Comparison of ENCODE assay signal across 8 mouse cellular contexts in genomic region chr4:141598199-141598893, GRCm38 (mm10). TPM values are rescaled to one million over a fixed set of nuclear protein-coding genes. Genes with fewer than 3 reads are reported as not detected.
A peak's percentile ranks its signal among the peaks of the same experiment; 100 is the strongest.
DNase-seq lines count a peak whose midpoint lies in the region; ATAC-seq lines count a peak whose summit lies in the region.

No protein-coding gene starts in this region.

- ATAC-seq in kidney, embryonic 14.5 days (ENCODE audit: low FRiP score, low TSS enrichment), result peak; percentile 80
- no peak for ATAC-seq in inflammation-experienced regulatory T-cells, adult 6 months

- H3K4me3 ChIP-seq in brown adipose tissue, adult 24 weeks (ENCODE audit: insufficient read depth, low read depth, low read length), result peak overlapping the region; percentile 63
- peak overlapping the region; percentile 72 for H3K4me3 ChIP-seq in kidney, embryonic 14.5 days (ENCODE audit: low read length)

- H3K4me2 ChIP-seq in kidney, embryonic 14.5 days (replicated peaks; ENCODE audit: low read depth, low read length), result peak overlapping the region; percentile 94

- H3K9ac ChIP-seq in kidney, embryonic 14.5 days (ENCODE audit: low read depth, low read length), result peak overlapping the region; percentile 81

- intact Hi-C loops in left cerebral cortex, postnatal 25 days (cut with DNase I), result no loop called here

- peaks cover 22% of the 10 kb centered on the region for H3K36me3 ChIP-seq in kidney, embryonic 14.5 days (ENCODE audit: control insufficient read depth, insufficient read depth, low read length)

- peak overlapping the region; percentile 89 for H3K27ac ChIP-seq in brown adipose tissue, adult 24 weeks (replicated peaks; ENCODE audit: low read depth, low read length)
- peak overlapping the region; percentile 90 for H3K27ac ChIP-seq in kidney, embryonic 14.5 days (ENCODE audit: low read depth, low read length)

- DNase-seq in forelimb bud, embryonic 11.5 days (ENCODE audit: low read depth, low spot score), result peak; percentile 60
- DNase-seq in lung, postnatal 36 days, result peak; percentile 61
- no peak for DNase-seq in left cerebral cortex, postnatal 25 days (ENCODE audit: low spot score in 2 of 2)
- no peak for DNase-seq in cerebellum, postnatal 4 days (ENCODE audit: low spot score in 2 of 2)
- DNase-seq in right cerebral cortex, postnatal 25 days, result no peak

- peaks cover 25% of the 10 kb centered on the region for H3K4me1 ChIP-seq in brown adipose tissue, adult 24 weeks (ENCODE audit: control insufficient read depth, insufficient read depth, insufficient read length, low read length)
- peaks cover 18% of the 10 kb centered on the region for H3K4me1 ChIP-seq in kidney, embryonic 14.5 days (ENCODE audit: control insufficient read depth, insufficient read depth, low read length)

- H3K9me3 ChIP-seq in kidney, embryonic 14.5 days (ENCODE audit: control insufficient read depth, low read length), result no peaks in the 10 kb centered on the region

- H3K27me3 ChIP-seq in kidney, embryonic 14.5 days (ENCODE audit: control insufficient read depth, insufficient read depth, low read length), result no peaks in the 10 kb centered on the region

- WGBS in kidney, embryonic 14.5 days, result 2% methylated on average over 19 of the region's 19 CpGs

RNA-seq across cellular contexts. Expression of gene Fblim1, which starts 7.5 kb away (rescaled TPM):
- polyA plus RNA-seq in brown adipose tissue, adult 24 weeks (2012; ENCODE audit: insufficient read depth, insufficient read length, missing spikeins), result 2.1 and 3.6 TPM in 2 replicates
- polyA plus RNA-seq in kidney, embryonic 14.5 days (2014; fragmentation: Nextera tagmentation; extraction: Ambion mirVana), result 49.4 and 71.3 TPM in 2 replicates
- total RNA-seq in left cerebral cortex, postnatal 25 days (2021), result 1 to 10 TPM in 1 of 2 experiments, under 1 TPM in 1; 0.96 to 1.6 TPM
- polyA plus RNA-seq in inflammation-experienced regulatory T-cells, adult 6 months (2017; shearing (Covaris generic)), result under 1 TPM in 1 of 3 experiments, not detected in 2; 0.43 TPM

RNA-seq across cellular contexts. Expression of gene Tmem82, which starts 20.1 kb away (rescaled TPM):
- 1.1 TPM in 1 of 2 replicates, not detected in the other for polyA plus RNA-seq in brown adipose tissue, adult 24 weeks (2012; ENCODE audit: insufficient read depth, insufficient read length, missing spikeins)
- 0.86 and 1.2 TPM in 2 replicates for polyA plus RNA-seq in kidney, embryonic 14.5 days (2014; fragmentation: Nextera tagmentation; extraction: Ambion mirVana)
- total RNA-seq in left cerebral cortex, postnatal 25 days (2021), result under 1 TPM; 0.85 TPM
- under 1 TPM in 1 of 3 experiments, not detected in 2; 0.78 TPM for polyA plus RNA-seq in inflammation-experienced regulatory T-cells, adult 6 months (2017; shearing (Covaris generic))

RNA-seq across cellular contexts. Expression of gene Slc25a34, which starts 25.3 kb away (rescaled TPM):
- 4.5 and 12.7 TPM in 2 replicates for polyA plus RNA-seq in brown adipose tissue, adult 24 weeks (2012; ENCODE audit: insufficient read depth, insufficient read length, missing spikeins)
- polyA plus RNA-seq in kidney, embryonic 14.5 days (2014; fragmentation: Nextera tagmentation; extraction: Ambion mirVana), result 0.07 TPM in 1 of 2 replicates, not detected in the other
- total RNA-seq in left cerebral cortex, postnatal 25 days (2021), result 1 to 10 TPM; 3.0 to 3.2 TPM
- polyA plus RNA-seq in inflammation-experienced regulatory T-cells, adult 6 months (2017; shearing (Covaris generic)), result under 1 TPM in 1 of 3 experiments, not detected in 2; 0.13 TPM

RNA-seq across cellular contexts. Expression of gene Spen, which starts 59.9 kb away (rescaled TPM):
- polyA plus RNA-seq in brown adipose tissue, adult 24 weeks (2012; ENCODE audit: insufficient read depth, insufficient read length, missing spikeins), result 9.5 and 15.2 TPM in 2 replicates
- 13.1 and 19.3 TPM in 2 replicates for polyA plus RNA-seq in kidney, embryonic 14.5 days (2014; fragmentation: Nextera tagmentation; extraction: Ambion mirVana)
- 10 to 100 TPM; 54.6 to 60.6 TPM for total RNA-seq in left cerebral cortex, postnatal 25 days (2021)
- 10 to 100 TPM in 2 of 3 experiments, 1 to 10 TPM in 1; 8.6 to 17.1 (median 14.3) TPM for polyA plus RNA-seq in inflammation-experienced regulatory T-cells, adult 6 months (2017; shearing (Covaris generic))

Comparison
In these comparisons a context has a peak if more than half of its experiments do, and no peak if none do; other contexts are left out.
1. DNase-seq: peak in forelimb bud, embryonic 11.5 days (single experiment) and lung, postnatal 36 days (single experiment); none in left cerebral cortex, postnatal 25 days (0 of 2), cerebellum, postnatal 4 days (0 of 2) and right cerebral cortex, postnatal 25 days (single experiment).
2. RNA of gene Fblim1, which starts 7.5 kb away (polyA plus RNA-seq): 49.4 to 71.3 TPM in kidney, embryonic 14.5 days; 2.1 to 3.6 TPM in brown adipose tissue, adult 24 weeks and 0.43 TPM in inflammation-experienced regulatory T-cells, adult 6 months; every median in the first group is over 10 times any median in the second.